Mouse (Mus musculus) lung, postnatal 0 days (tissue): ENCODE measurements around the gene Sec22b.

Source experiments
- CTCF ChIP-seq: IDR thresholded peaks from 2 replicates; pipeline ENCODE4 v1.5.1; 2016; ENCODE audit warnings: antibody characterized with exemption, mild to moderate bottlenecking
- EP300 ChIP-seq: IDR thresholded peaks from 2 replicates; pipeline ENCODE4 v1.6.1; 2016; ENCODE audit warnings: antibody characterized with exemption, mild to moderate bottlenecking, control low read depth

- TF ChIP-seq CTCF (no peak), EP300 (no peak)
These were observed 46.2 kb upstream of the Sec22b start for GRCm38 (mm10) chr3:97854575-97855384.
